Mouse (Mus musculus) ES-CJ7 (cell line): ENCODE results near the gene Zfp420.
A peak's percentile ranks its signal among the peaks of the same experiment; 100 is the strongest.

Experiments used
- DNase-seq: peaks from one replicate; pipeline ENCODE4 v3.0.0; 2011; ENCODE audit warnings: low read depth, low spot score

The Zfp420 gene

DNA sequence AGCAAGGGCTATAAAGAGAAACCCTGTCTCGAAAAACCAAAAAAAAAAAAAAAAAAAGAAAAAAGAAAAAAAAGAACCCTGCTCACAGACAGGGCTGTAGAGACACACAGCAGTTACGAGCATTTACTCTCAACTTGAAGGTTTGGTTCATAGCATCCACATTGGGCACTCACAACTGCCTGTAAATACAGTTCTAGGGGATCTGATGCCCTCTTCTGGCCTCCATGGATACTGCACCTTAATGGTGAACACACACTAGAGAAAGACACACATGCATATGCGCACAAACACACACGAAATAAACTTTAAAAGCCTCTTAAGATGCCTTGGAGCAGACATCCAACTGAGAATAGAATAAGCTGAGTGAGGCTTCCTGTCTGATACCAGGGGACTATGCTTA is 38.6 kb downstream of the Zfp420 start:
- peak; percentile 56 for DNase-seq

DNA sequence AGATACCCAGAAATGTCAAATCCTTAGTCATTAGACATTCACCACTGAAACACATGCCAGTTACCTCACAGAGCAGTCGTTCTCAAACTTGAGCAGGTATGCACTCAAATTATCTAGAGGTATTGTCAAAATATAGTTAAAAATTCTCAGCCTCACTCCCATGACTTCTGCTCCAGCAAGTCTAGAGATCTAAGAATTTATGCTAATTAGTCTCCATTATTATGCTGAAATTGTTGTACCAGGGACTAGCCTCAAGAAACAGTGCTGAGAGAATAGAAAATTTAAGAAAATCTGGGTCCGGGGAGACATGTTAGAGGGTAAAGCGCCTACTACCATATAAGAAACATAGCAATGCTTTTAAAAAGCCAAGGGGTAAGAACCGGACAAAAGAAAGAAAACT is 44.3 kb downstream of the Zfp420 start:
- peak; percentile 25 for DNase-seq

DNA sequence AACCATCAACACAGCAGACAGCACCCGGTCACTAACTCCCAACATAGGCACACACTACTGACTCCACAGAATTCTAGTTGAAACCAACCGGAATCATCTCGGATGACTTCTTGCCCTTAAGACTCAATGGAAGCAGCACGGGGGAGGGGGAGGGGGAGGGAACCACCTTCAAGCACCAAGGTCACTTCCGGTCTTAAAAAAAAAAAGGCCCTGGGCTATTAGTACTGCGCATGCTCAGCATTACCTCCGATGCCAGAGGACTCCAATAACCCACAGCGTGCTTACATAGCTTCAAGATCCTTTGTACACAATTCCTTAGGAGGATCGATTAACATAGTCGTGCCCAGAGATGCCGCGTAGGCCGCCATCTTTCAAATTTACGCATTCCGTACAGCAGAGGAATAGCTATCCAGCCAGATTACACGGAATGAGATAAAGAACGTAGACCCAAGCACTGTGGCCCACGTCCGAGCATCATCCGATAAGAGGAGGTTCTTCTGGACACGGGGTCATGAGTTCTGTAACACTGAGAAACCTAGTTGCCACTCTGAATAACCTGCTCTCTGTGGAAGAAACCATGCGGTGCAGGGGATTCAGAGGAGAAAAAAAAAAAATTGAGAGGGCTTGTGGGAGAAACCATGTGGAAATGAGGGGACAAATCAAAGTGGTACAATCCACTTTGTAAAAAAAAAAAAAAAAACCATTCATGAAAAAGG is 46.3 kb downstream of the Zfp420 start, which contains the start of gene Zfp27:
TSS of gene Zfp27 (minus strand) at position 607 of the 716 bp plus-strand sequence.
- DNase-seq: peak; percentile 96

DNA sequence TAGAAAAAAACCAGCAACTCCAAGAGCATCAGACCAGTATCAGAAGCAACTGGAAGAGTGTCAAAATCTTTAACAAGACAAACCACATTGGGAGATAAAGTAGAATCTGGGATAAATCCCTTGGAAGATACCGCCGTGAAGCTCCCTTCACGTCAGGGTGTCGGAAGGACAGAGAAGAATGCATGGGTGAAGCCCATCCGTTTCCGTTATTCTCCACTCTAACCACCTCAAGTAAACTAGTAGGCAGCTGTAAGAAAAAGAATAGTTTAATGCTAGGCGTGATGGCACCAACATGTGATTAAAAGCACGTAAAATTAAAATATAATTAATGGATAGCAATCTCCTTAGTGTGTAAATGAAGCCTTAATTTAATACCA is 46.9 kb downstream of the Zfp420 start:
- no peak for DNase-seq

GRCm38 (mm10) chr7:29907206-29907605 is 47.4 kb downstream of the Zfp420 start:
- DNase-seq: no peak

DNA sequence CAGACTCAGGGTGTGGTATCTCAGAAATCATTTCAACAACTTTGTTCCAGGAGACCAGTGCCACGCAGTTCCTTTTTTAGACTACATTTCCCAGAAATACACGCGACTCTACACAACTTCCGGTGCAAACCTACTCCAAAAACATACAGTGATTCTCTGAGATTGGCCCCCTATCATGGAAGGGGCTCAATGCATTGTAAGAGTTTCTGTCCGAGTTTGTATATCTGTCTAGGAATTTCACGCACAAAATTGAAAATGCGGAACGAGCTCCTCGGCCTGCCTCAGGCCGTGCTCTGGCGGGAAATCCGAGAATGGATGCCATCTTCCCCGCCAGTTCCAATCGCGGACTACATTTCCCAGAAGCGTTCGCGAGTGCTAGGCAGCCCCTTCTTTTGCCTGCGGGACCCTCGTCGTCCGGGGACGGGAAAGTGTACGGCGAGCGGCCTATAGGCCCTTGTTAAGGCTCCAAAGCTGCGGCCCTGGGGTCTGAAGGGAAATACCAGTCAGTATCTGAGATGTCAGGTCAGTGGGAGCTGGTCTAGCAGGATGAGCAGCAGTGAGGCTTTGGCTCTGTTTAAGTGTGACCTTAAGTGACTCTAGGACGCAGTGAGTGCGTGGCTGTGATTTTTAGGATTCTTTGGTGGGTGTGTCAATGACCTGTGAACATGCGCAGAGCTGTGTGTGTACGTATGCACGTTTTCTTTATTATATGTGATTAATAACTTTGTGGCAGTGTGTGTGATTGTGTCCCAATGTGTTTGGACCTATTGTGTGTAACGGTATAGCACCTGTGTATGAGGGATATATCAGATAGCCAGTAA is 48.6 kb downstream of the Zfp420 start, which contains the start of gene Zfp383:
TSS of gene Zfp383 (plus strand) at position 94 of the 821 bp plus-strand sequence.
- peak; percentile 90 for DNase-seq

GRCm38 (mm10) chr7:29910252-29910651 is 50.5 kb downstream of the Zfp420 start:
- DNase-seq: peak; percentile 65

DNA sequence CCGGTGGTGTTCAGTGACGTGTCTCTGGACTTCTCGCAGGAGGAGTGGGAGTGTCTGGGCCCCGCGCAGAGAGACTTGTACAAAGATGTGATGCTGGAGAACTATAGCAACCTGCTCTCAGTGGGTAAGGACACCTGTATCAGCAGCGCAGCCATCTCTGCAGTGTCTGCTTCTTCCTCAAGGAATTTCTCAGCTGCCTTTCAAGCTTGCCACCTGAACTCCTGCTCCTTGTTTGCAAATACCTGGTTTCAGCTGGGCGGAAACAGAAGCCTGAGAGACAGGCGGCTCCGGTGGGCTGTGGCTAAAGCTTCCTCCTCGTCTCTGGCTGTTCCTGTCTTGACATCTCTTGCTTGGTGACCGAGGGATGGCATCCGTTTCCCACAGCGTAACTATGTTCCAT is 52.4 kb downstream of the Zfp420 start:
- peak; percentile 22 for DNase-seq

GRCm38 (mm10) chr7:29917371-29918061 is 57.7 kb downstream of the Zfp420 start:
- no peak for DNase-seq

DNA sequence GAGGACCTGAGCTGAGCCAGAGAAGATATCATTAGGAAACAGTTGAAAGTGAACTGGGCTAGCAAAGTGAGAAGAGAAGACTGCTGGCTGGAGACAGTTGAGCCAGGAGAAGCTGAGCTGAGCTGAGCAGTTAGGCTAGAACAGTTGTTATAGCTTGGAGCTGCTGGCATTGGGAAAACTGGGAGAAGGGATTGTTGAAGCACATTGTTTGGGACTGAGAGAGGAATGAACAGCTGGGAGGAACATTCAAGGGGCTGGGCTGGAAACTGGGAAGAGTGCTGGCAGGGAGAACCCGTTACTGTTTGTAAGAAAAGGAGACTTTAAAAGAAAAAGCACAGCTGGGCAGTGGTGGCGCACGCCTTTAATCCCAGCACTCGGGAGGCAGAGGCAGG is 58.3 kb downstream of the Zfp420 start:
- no peak for DNase-seq

DNA sequence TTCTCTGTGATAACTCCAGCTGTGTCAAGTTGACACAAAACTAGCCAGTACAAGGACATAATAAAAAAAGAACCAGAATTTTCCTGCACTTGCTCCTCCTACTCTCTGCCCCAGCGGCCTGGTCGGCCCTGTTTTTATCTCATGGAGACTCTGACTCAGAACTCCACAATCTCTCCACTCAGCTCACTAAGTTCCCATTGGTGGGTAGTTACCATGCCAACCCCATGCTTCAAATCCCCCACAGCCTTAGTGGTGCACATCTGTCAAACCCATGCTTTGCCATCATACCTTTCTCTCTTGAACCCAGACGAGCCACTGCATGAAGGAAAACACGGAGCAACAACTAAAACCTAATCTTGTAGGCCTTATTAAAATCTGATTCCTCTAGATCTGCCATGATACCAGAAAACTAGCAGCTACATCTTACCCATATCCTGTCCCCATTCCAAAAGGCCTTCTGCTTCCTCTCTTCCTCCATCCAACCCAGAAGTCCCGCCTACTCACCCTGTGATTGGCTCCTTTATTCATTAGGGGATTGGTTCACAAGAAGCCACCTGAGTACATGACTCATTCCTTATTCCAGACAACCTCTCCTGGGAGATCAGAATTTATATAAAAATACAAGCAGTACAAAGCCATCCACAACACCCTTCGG is 61.8 kb downstream of the Zfp420 start:
- DNase-seq: no peak

DNA sequence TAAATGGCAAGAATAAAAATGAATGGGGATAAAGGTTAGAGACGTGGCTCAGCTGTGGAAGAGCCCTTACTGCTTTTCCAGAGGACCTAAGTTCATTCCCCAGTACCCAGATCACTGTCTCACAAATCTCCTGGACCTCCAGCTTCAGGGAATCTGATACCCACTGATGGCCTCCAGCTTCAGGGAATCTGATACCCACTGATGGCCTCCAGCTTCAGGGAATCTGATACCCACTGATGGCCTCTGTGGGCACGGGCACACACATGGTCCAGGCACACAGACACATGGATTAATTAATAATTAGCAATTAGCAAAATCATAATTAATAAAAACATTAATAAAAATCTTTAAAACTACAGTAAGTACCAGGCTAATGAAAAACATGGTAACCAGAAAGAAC is 63.0 kb downstream of the Zfp420 start:
- DNase-seq: no peak
